Mouse (Mus musculus) cerebellum, adult 2 months (tissue): ENCODE measurements around the gene Asb4.

ENCODE experiments used
- CTCF ChIP-seq: fragments of 200-500 bp; IDR thresholded peaks from 2 replicates; pipeline ENCODE4 v1.5.1; 2011; ENCODE audit warnings: low read depth, mild to moderate bottlenecking, control low read depth, low read length, moderate library complexity, borderline replicate concordance; ENCODE audit not compliant: insufficient read depth
- POLR2A ChIP-seq: fragments of 200-500 bp; IDR thresholded peaks from 2 replicates; pipeline ENCODE4 v1.6.1; 2011; ENCODE audit warnings: low read length, control low read depth, borderline replicate concordance; ENCODE audit not compliant: insufficient read depth

GRCm38 (mm10) chr6:5472692-5473091, 89.5 kb downstream of the Asb4 start:
- no peak for TF ChIP-seq POLR2A
- no peak for TF ChIP-seq CTCF
